Mouse (Mus musculus): ENCODE data around the gene Rsph3a.

DNA sequence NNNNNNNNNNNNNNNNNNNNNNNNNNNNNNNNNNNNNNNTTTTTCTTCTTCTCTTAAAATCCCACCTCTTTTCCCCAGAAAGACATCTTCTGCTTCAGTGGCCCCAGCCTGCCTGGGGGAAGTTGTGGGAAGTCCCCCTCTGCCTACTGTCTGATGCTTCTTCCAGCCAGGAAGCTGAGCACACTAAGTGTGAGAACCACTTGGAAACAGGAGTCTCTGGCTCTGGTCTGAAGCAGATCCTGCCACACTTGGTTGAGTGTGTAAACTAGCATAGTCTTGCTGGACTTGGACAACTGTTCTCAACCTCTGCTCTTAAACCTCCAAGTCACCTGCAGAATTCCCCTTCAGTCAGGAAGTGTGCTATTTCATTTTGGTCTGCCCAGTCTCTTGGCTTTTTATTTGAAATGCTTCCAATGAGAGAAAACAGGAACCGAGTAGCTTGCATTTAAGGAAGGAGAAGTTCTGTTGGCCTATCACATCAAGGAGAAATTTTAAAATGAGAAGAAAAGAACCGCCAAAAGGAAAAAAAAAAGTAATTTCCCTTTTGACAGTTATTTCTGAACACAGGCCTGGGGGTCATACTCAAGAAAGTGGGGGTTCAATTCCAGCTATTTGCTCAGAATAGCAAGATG, 30.7 kb upstream of the Rsph3a start:
- TF ChIP-seq POLR2A (IDR thresholded peaks at IDR 0.05; ENCODE audit: low read depth, low read length): no peak
- TF ChIP-seq CTCF (IDR thresholded peaks at IDR 0.05; ENCODE audit: extremely low read depth, insufficient read depth, insufficient read length, insufficient replicate concordance): no peak

Measured in spleen, adult 2 months (tissue).